Mouse (Mus musculus): ENCODE measurements around the gene Cd200r3.

DNA sequence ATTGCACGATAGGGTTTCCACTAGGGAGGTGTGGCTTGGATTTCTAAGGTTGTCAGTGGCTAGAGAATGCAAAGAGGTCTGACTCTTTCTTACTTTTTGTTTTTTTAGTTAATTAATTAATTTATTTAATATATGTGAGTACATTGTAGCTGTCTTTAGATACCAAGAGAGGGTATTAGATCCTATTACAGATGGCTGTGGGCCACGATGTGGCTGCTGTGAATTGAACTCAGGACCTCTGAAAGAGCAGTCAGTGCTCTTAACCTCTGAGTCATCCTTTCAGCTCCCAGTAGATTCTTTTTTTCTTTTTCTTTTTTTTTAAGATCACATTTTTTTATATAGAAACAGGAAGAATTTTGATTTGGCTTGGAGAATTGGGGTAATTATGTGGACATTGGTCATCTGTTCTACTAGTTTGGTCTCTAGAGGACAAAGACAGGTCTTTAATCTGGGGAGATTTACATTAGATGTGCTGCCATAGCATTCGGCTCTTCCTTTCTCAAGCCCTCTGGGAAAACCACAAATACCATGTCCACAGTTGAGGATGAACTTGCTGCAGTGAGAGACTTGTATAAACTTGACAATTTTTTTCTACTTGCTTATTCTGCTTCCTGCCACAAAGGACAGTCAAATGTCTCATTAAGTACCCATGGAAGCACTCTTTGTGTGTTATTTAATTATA is 40.0 kb downstream of the Cd200r3 start:
- no peak for TF ChIP-seq POLR2A (IDR thresholded peaks at IDR 0.05; ENCODE audit: control insufficient read depth, extremely low read depth, insufficient read depth, low read length, poor library complexity)
- TF ChIP-seq CTCF (IDR thresholded peaks at IDR 0.05; ENCODE audit: borderline replicate concordance, control insufficient read depth, extremely low read depth, insufficient read depth, low read length, poor library complexity): no peak
